32 mouse cellular contexts compared by ENCODE assay signal in the genomic region with DNA sequence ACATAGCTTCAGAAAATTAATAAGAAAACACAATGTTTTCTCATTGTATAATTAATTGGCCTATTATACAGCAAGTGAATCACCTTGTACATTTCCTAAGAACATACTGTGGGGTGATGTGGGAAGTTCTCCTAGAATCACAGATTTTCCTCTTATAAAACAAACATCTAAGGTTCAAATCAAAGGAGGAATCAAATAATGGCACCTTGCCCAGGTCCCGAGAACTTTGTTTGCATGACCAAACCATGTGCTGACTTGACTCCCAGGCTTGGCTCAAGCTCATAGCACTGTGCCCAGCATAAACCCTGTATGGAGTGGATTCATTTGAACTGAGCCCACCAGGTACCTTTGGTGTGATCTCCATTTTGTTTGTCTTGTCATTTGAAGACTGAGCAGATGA. TPM values are rescaled to one million over a fixed set of nuclear protein-coding genes. Genes with fewer than 3 reads are reported as not detected.
DNase-seq lines count a peak whose midpoint lies in the region; ATAC-seq and TF ChIP-seq lines count a peak whose summit lies in the region.
"Had no signal": no experiment of that assay in that cellular context is flagged by ENCODE, and none has a peak within 500 bp of the region (broad histone marks: within the 10 kb centered on the region; RNA-seq: fewer than 3 reads in every experiment).

No protein-coding gene starts in this region.

- 0 out of 2 replicates have a peak, but pooled peaks cover 3% of the 10 kb centered on the region for H3K36me3 ChIP-seq in liver, postnatal 0 days (replicated peaks; ENCODE audit: insufficient read depth, low read length)
- H3K36me3 ChIP-seq in liver, embryonic 11.5 days (ENCODE audit: control insufficient read depth, insufficient read depth, low read length), result no peaks in the 10 kb centered on the region
- H3K36me3 ChIP-seq: embryonic facial prominence, embryonic 13.5 days; forebrain, embryonic 12.5 days; G1E; hindbrain, embryonic 13.5 days; liver, embryonic 15.5 days; midbrain, embryonic 13.5 days; neural tube, embryonic 13.5 days had no signal

- H3K9me3 ChIP-seq in liver, postnatal 0 days (ENCODE audit: low read length), result no peaks in the 10 kb centered on the region
- H3K9me3 ChIP-seq in liver, embryonic 11.5 days (ENCODE audit: control insufficient read depth, low read length), result no peaks in the 10 kb centered on the region
- H3K9me3 ChIP-seq: embryonic facial prominence, embryonic 13.5 days; forebrain, embryonic 12.5 days; hindbrain, embryonic 13.5 days; liver, embryonic 15.5 days; midbrain, embryonic 13.5 days; neural tube, embryonic 13.5 days had no signal

- WGBS in liver, postnatal 0 days (ENCODE audit: insufficient replicate concordance), result 45% methylated on average over 1 of the region's 1 CpGs
- 90% methylated on average over 1 of the region's 1 CpGs for WGBS in liver, embryonic 11.5 days

- H3K4me3 ChIP-seq in liver, postnatal 0 days (ENCODE audit: low read depth, low read length), result no peak overlapping the region
- H3K4me3 ChIP-seq in liver, embryonic 11.5 days (ENCODE audit: low read depth, low read length), result no peak overlapping the region
- H3K4me3 ChIP-seq: embryonic facial prominence, embryonic 13.5 days; forebrain, embryonic 12.5 days; hindbrain, embryonic 13.5 days; layer of hippocampus, adult 2 months; liver, embryonic 15.5 days; midbrain, embryonic 13.5 days; neural tube, embryonic 13.5 days had no signal

- H3K9ac ChIP-seq in liver, postnatal 0 days (replicated peaks), result no peak overlapping the region
- H3K9ac ChIP-seq in liver, embryonic 11.5 days (ENCODE audit: low read depth, low read length), result no peak overlapping the region
- H3K9ac ChIP-seq: embryonic facial prominence, embryonic 13.5 days; forebrain, embryonic 12.5 days; forebrain, postnatal 0 days; hindbrain, embryonic 13.5 days; liver, embryonic 15.5 days; midbrain, embryonic 13.5 days; neural tube, embryonic 13.5 days had no signal

- intact Hi-C loops in heart, postnatal 10 days (cut with DNase I), result no loop called here

- no peak overlapping the region for H3K27ac ChIP-seq in liver, postnatal 0 days (ENCODE audit: low read depth)
- H3K27ac ChIP-seq in liver, embryonic 11.5 days (ENCODE audit: low read depth, low read length), result no peak overlapping the region
- H3K27ac ChIP-seq: embryonic facial prominence, embryonic 13.5 days; forebrain, embryonic 12.5 days; hindbrain, embryonic 13.5 days; layer of hippocampus, adult 2 months; liver, embryonic 15.5 days; macrophage; midbrain, embryonic 13.5 days; neural tube, embryonic 13.5 days had no signal

- peak; percentile 38 for ATAC-seq in liver, postnatal 0 days
- ATAC-seq in liver, embryonic 11.5 days (replicated peaks; ENCODE audit: low FRiP score), result no peak
- ATAC-seq: forebrain, postnatal 0 days; intestine, embryonic 16.5 days; midbrain, embryonic 13.5 days; Patski had no signal

- no peak overlapping the region for H3K4me2 ChIP-seq in liver, postnatal 0 days (ENCODE audit: low read depth, low read length)
- H3K4me2 ChIP-seq in liver, embryonic 11.5 days, result no peak overlapping the region
- H3K4me2 ChIP-seq: embryonic facial prominence, embryonic 13.5 days; forebrain, embryonic 12.5 days; heart, embryonic 11.5 days; hindbrain, embryonic 13.5 days; liver, embryonic 15.5 days; midbrain, embryonic 13.5 days; neural tube, embryonic 13.5 days had no signal

- peak; percentile 7 for DNase-seq in heart, adult 11 months
- DNase-seq in heart, postnatal 10 days, result no peak
- DNase-seq in liver, postnatal 0 days, result peak; percentile 34
- no peak for DNase-seq in liver, embryonic 11.5 days (ENCODE audit: low spot score)
- peak; percentile 7 to 9 for DNase-seq in urinary bladder, postnatal 36 days (ENCODE audit: low spot score in 2 of 2)
- DNase-seq in urinary bladder, postnatal 10 days (ENCODE audit: low spot score), result no peak
- no peak for DNase-seq in left cerebral cortex, adult 11 months (ENCODE audit: low spot score)
- DNase-seq: adrenal gland, postnatal 25 days; cerebellum, adult 11-12 months; cerebellum, postnatal 10 days; forebrain, postnatal 0 days; gastrocnemius, postnatal 10 days; heart, postnatal 4 days; kidney, adult 8-10 months; kidney, postnatal 25 days; left cerebral cortex, postnatal 4 days; right cerebral cortex, postnatal 4 days; thymus, adult 2 months; thymus, postnatal 36 days had no signal

- H3K27me3 ChIP-seq in liver, postnatal 0 days (ENCODE audit: insufficient read depth, low read length), result no peaks in the 10 kb centered on the region
- H3K27me3 ChIP-seq in liver, embryonic 11.5 days (replicated peaks; ENCODE audit: control insufficient read depth, insufficient read depth, low read length), result no peaks in the 10 kb centered on the region
- H3K27me3 ChIP-seq: embryonic facial prominence, embryonic 13.5 days; forebrain, embryonic 12.5 days; liver, embryonic 15.5 days; midbrain, embryonic 13.5 days had no signal

- no peaks in the 10 kb centered on the region for H3K4me1 ChIP-seq in liver, postnatal 0 days (ENCODE audit: insufficient read depth)
- no peaks in the 10 kb centered on the region for H3K4me1 ChIP-seq in liver, embryonic 11.5 days (replicated peaks; ENCODE audit: control insufficient read depth, insufficient read depth, low read length)
- H3K4me1 ChIP-seq: embryonic facial prominence, embryonic 13.5 days; forebrain, embryonic 12.5 days; hindbrain, embryonic 13.5 days; liver, embryonic 15.5 days; midbrain, embryonic 13.5 days; neural tube, embryonic 13.5 days had no signal

- no peak for TF ChIP-seq CTCF in liver, postnatal 0 days (IDR thresholded peaks at IDR 0.05; ENCODE audit: low read depth)

- TF ChIP-seq EP300 in liver, postnatal 0 days (IDR thresholded peaks at IDR 0.05; ENCODE audit: low read depth), result no peak

RNA-seq across cellular contexts. Expression of a gene that starts 43.5 kb away (rescaled TPM):
- under 1 TPM in 1 of 2 experiments, not detected in 1; 0.20 TPM for total RNA-seq in heart, postnatal 10 days (2021)
- polyA plus RNA-seq in liver, postnatal 0 days (2015; fragmentation: Nextera tagmentation; extraction: Ambion mirVana), result 178 and 219 TPM in 2 replicates
- 77.7 and 98.5 TPM in 2 replicates for polyA plus RNA-seq in liver, embryonic 11.5 days (2014; fragmentation: Nextera tagmentation; extraction: Ambion mirVana)
- total RNA-seq: megakaryocyte-erythroid progenitor cell, adult 5-6 weeks had no signal
- polyA plus RNA-seq: embryonic facial prominence, embryonic 13.5 days; forebrain, embryonic 12.5 days; forebrain, postnatal 0 days; G1E; macrophage had no signal

Comparison
In these comparisons a context has a peak if more than half of its experiments do, and no peak if none do; other contexts are left out.
1. DNase-seq: peak in heart, adult 11 months (single experiment), liver, postnatal 0 days (single experiment) and urinary bladder, postnatal 36 days (2 of 2); none in heart, postnatal 10 days (0 of 2), liver, embryonic 11.5 days (single experiment), urinary bladder, postnatal 10 days (single experiment) and left cerebral cortex, adult 11 months (single experiment).